Mouse (Mus musculus): ENCODE results near the gene Zfyve9. TPM values are rescaled to one million over a fixed set of nuclear protein-coding genes. Genes with fewer than 3 reads are reported as not detected.

Zfyve9 gene
- 3.8 and 4.0 TPM in 2 replicates for polyA plus RNA-seq (2015; fragmentation: Nextera tagmentation; extraction: Ambion mirVana)

DNA sequence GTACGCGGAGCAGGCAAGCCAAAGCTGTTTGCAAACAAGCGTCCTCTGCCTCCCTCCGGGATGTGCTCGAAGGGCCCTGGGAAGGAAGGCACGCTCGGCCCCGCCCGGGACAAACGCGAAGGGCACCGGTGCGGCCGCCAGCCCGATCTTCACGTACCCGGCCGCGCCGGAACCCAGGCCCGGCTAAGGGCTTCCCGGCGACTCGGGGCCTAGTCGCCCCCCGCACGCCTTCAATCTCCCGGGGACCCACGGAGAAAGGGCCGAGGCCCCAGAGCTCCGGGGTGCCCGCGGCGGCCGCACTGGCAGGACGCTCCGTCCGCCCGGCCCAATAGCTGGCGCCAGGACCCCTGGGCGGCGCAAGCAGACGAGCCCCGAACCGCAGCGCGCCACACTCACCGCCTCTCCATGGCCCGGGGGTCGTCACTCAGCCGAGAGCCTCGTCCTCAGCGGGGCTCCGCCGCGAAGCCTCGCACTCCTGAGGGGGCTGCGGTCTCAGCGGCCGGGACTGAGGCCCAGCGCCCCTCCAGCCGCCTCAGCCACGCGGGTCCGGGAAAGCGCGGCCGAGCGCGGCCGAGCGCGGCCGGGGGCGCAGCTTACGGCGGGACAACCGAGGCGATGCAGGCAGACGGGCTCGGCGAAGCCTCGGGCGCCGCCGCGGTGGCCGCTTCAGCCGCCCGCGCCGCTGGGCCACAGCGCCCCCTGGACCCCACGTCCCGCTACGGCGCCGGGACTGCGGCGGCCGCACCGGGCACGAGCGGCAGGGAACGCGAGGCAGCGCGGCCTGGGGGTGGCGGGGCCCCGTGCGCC, at the start of gene Zfyve9:
Gene Zfyve9, minus strand, starts transcription at position 742 of the 807 bp plus-strand sequence.
- Histone ChIP-seq H3K36me3 (ENCODE audit: control insufficient read depth, insufficient read depth, low read length) (no peaks in the 10 kb centered on the region), H3K4me3 (ENCODE audit: low read length) (peak within 1 kb of the TSS; percentile 75), H3K9me3 (ENCODE audit: control insufficient read depth, low read length) (no peaks in the 10 kb centered on the region), H3K27me3 (ENCODE audit: control insufficient read depth, insufficient read depth, low read depth, low read length) (no peaks in the 10 kb centered on the region), H3K27ac (ENCODE audit: low read length) (peak within 1 kb of the TSS; percentile 96), H3K4me2 (ENCODE audit: low read depth, low read length) (peak within 1 kb of the TSS; percentile 71), H3K9ac (ENCODE audit: low read length) (peak within 1 kb of the TSS; percentile 100), H3K4me1 (replicated peaks; ENCODE audit: control insufficient read depth, insufficient read depth, low read length) (0 out of 2 replicates have a peak, but pooled peaks cover 5% of the 10 kb centered on the region)
- peak; percentile 96 for ATAC-seq (ENCODE audit: low read depth)
- WGBS = under 1% methylated on average over 66 of the region's 111 CpGs

DNA sequence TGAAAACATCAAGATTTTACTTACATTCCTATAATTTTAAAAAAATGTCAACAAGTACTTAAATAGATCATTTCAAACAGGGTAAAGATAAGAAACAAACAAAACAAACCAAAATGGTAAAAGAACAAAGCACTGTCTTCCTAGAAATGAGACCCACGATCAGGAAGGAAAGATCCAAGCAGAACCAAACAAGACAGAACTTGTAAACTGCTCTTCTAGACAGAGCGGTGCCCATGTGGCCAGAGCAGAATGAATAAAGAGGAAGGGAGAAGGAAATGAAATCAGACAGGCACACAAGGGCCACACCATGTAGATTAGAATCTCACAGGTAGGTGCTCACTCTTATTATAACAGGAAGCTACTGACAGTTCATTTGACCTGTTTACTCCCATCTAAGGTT, 46.0 kb upstream of the Zfyve9 start:
- no peaks in the 10 kb centered on the region for H3K27me3 ChIP-seq (ENCODE audit: control insufficient read depth, insufficient read depth, low read depth, low read length)
- H3K4me1 ChIP-seq (replicated peaks; ENCODE audit: control insufficient read depth, insufficient read depth, low read length) = peaks cover 4% of the 10 kb centered on the region
- H3K27ac ChIP-seq (ENCODE audit: low read length) = no peak overlapping the region
- H3K4me3 ChIP-seq (ENCODE audit: low read length) = no peak overlapping the region
- 79% methylated on average over 2 of the region's 2 CpGs for WGBS
- no peak overlapping the region for H3K9ac ChIP-seq (ENCODE audit: low read length)
- H3K4me2 ChIP-seq (ENCODE audit: low read depth, low read length) = no peak overlapping the region
- no peaks in the 10 kb centered on the region for H3K9me3 ChIP-seq (ENCODE audit: control insufficient read depth, low read length)
- no peak for ATAC-seq (ENCODE audit: low read depth)
- H3K36me3 ChIP-seq (ENCODE audit: control insufficient read depth, insufficient read depth, low read length) = peaks cover 23% of the 10 kb centered on the region

DNA sequence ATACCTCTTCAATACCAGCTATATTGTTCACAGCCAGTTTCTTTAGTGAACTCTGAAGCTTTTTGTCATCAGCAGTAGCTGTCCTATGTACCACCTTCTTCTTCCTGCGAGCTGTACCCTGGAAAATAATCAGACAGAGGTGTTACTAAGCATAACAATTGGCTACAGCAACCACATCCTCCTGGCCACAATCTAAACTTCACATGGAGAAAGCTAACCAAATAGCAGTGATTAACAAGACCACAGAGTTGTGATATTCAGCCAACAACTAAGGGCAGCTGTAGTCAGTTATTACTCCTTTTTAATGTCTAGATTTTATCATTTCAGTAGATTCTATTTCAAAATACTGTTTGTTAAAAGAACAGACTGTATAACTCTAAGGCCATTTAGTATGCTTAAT, 45.5 kb upstream of the Zfyve9 start:
- Histone ChIP-seq H3K4me2 (ENCODE audit: low read depth, low read length) (no peak overlapping the region), H3K4me3 (ENCODE audit: low read length) (no peak overlapping the region), H3K9ac (ENCODE audit: low read length) (no peak overlapping the region), H3K36me3 (ENCODE audit: control insufficient read depth, insufficient read depth, low read length) (peaks cover 24% of the 10 kb centered on the region), H3K4me1 (replicated peaks; ENCODE audit: control insufficient read depth, insufficient read depth, low read length) (0 out of 2 replicates have a peak, but pooled peaks cover 2% of the 10 kb centered on the region), H3K27me3 (ENCODE audit: control insufficient read depth, insufficient read depth, low read depth, low read length) (no peaks in the 10 kb centered on the region), H3K9me3 (ENCODE audit: control insufficient read depth, low read length) (no peaks in the 10 kb centered on the region), H3K27ac (ENCODE audit: low read length) (no peak overlapping the region)
- WGBS = 79% methylated on average over 1 of the region's 1 CpGs
- ATAC-seq (ENCODE audit: low read depth) = no peak

DNA sequence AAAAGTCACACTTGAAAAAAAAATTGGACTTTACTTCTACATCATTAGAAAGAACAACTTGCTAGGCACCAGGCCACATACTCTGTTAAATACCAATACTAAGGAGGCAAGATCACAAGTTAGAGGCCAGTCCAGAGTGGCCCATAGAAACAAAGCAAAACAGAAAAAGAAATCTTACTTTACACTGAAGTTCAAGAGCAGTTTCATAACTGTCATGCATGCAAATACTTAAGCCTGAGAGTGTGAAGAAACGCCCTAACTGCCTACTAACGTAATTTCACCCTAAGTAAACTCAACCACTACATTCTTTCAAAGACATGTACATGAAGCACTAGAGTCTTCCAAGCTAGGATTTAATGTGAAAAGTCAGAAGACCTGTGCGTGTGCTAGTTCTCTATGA, 45.1 kb upstream of the Zfyve9 start:
- Histone ChIP-seq H3K36me3 (ENCODE audit: control insufficient read depth, insufficient read depth, low read length) (peaks cover 26% of the 10 kb centered on the region), H3K4me3 (ENCODE audit: low read length) (no peak overlapping the region), H3K4me1 (replicated peaks; ENCODE audit: control insufficient read depth, insufficient read depth, low read length) (no peaks in the 10 kb centered on the region), H3K27ac (ENCODE audit: low read length) (no peak overlapping the region), H3K9ac (ENCODE audit: low read length) (no peak overlapping the region), H3K27me3 (ENCODE audit: control insufficient read depth, insufficient read depth, low read depth, low read length) (no peaks in the 10 kb centered on the region), H3K9me3 (ENCODE audit: control insufficient read depth, low read length) (no peaks in the 10 kb centered on the region), H3K4me2 (ENCODE audit: low read depth, low read length) (no peak overlapping the region)
- no peak for ATAC-seq (ENCODE audit: low read depth)
- WGBS = 82% methylated on average over 3 of the region's 3 CpGs

GRCm38 (mm10) chr4:108811550-108811949, 31.0 kb upstream of the Zfyve9 start:
- H3K4me1 ChIP-seq (replicated peaks; ENCODE audit: control insufficient read depth, insufficient read depth, low read length) = no peaks in the 10 kb centered on the region
- no peak for ATAC-seq (ENCODE audit: low read depth)
- H3K27ac ChIP-seq (ENCODE audit: low read length) = no peak overlapping the region
- H3K4me2 ChIP-seq (ENCODE audit: low read depth, low read length) = no peak overlapping the region
- H3K4me3 ChIP-seq (ENCODE audit: low read length) = no peak overlapping the region
- H3K27me3 ChIP-seq (ENCODE audit: control insufficient read depth, insufficient read depth, low read depth, low read length) = no peaks in the 10 kb centered on the region
- 75% methylated on average over 6 of the region's 6 CpGs for WGBS
- H3K9ac ChIP-seq (ENCODE audit: low read length) = no peak overlapping the region
- H3K9me3 ChIP-seq (ENCODE audit: control insufficient read depth, low read length) = no peaks in the 10 kb centered on the region
- peaks cover 5% of the 10 kb centered on the region; the same call in 1 of the 2 replicates for H3K36me3 ChIP-seq (ENCODE audit: control insufficient read depth, insufficient read depth, low read length)

DNA sequence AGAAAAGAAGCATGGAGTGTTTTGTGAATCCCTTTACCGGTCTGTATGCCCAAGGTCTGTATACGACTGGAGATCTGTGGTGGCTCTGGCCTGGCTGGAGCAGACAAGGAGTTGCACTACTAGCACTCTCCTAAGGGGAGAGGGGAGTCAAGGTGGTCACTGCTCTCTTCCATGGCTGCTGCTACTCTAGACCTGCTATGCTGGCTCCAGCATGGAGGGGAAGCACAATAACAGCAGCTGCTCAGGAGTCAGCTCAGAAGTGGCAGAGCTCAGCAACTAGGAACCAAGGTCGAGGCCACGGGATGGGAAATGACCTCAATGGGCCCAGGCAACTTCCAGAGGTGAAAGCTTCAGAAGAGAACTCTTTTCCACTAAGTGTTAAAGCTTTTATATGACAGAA, 30.5 kb upstream of the Zfyve9 start:
- no peaks in the 10 kb centered on the region for H3K9me3 ChIP-seq (ENCODE audit: control insufficient read depth, low read length)
- no peak overlapping the region for H3K27ac ChIP-seq (ENCODE audit: low read length)
- H3K9ac ChIP-seq (ENCODE audit: low read length) = no peak overlapping the region
- peaks cover 5% of the 10 kb centered on the region; the same call in 1 of the 2 replicates for H3K36me3 ChIP-seq (ENCODE audit: control insufficient read depth, insufficient read depth, low read length)
- no peak for ATAC-seq (ENCODE audit: low read depth)
- no peaks in the 10 kb centered on the region for H3K27me3 ChIP-seq (ENCODE audit: control insufficient read depth, insufficient read depth, low read depth, low read length)
- H3K4me1 ChIP-seq (replicated peaks; ENCODE audit: control insufficient read depth, insufficient read depth, low read length) = no peaks in the 10 kb centered on the region
- 59% methylated on average over 4 of the region's 4 CpGs for WGBS
- no peak overlapping the region for H3K4me2 ChIP-seq (ENCODE audit: low read depth, low read length)
- no peak overlapping the region for H3K4me3 ChIP-seq (ENCODE audit: low read length)

DNA sequence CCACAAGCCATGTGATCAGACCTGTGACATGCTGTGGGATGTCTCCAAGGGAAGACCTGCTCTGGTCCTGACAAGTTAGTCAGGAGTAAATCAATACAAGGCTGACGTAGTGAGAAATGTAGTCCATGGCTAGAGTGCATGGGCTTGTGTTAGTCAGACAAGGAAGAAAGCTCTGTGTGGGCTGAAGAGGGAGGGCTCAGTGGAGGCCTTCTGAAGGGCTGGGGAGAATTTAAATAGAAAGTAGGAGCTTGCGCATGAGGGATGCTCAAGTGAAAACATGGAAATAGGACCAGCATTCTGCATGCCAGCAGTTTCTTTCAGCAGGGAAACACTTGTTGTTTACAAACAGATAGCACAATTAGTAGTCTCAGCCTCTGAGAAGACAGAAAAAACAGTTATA, 22.9 kb upstream of the Zfyve9 start:
- Histone ChIP-seq H3K4me3 (ENCODE audit: low read length) (no peak overlapping the region), H3K36me3 (ENCODE audit: control insufficient read depth, insufficient read depth, low read length) (no peaks in the 10 kb centered on the region), H3K27ac (ENCODE audit: low read length) (no peak overlapping the region), H3K4me1 (replicated peaks; ENCODE audit: control insufficient read depth, insufficient read depth, low read length) (no peaks in the 10 kb centered on the region), H3K9me3 (ENCODE audit: control insufficient read depth, low read length) (no peaks in the 10 kb centered on the region), H3K27me3 (ENCODE audit: control insufficient read depth, insufficient read depth, low read depth, low read length) (no peaks in the 10 kb centered on the region), H3K4me2 (ENCODE audit: low read depth, low read length) (no peak overlapping the region), H3K9ac (ENCODE audit: low read length) (no peak overlapping the region)
- 81% methylated on average over 2 of the region's 2 CpGs for WGBS
- no peak for ATAC-seq (ENCODE audit: low read depth)

DNA sequence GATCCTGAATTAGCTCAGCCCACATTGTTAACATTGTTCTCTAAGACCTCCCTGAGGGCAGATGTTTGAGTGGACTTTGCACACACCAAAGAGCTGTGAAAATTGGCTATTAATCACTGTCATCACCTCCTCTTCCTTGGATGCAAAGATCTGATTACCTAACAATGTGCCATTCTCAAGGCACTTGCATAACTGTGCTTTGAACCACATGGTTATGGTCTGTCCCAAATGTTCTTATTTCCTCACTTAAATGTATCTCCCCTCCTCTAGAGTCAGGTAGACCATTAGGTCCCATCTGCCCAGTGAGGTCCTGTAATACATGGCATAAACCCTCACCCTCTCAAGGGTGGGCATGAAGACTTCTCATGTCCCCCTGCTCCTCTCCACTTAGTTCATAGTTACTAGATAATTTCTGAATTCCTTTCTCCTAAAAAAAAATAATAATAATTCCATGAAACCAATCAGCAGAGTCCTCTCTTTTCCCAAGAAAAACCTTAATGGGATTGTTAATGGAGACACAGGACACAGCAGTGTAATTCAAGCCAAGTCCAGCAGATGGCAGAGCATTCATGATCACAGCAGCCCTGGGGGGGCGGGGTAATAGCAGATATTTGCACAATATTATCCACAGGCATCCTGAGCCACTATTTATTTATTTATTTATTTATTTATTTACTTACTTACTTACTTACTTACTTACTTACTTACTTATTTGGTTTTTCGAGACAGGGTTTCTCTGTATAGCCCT, 17.7 kb upstream of the Zfyve9 start:
- H3K9ac ChIP-seq (ENCODE audit: low read length) = no peak overlapping the region
- no peaks in the 10 kb centered on the region for H3K27me3 ChIP-seq (ENCODE audit: control insufficient read depth, insufficient read depth, low read depth, low read length)
- H3K4me3 ChIP-seq (ENCODE audit: low read length) = no peak overlapping the region
- peaks cover 4% of the 10 kb centered on the region; the same call in 1 of the 2 replicates for H3K4me1 ChIP-seq (replicated peaks; ENCODE audit: control insufficient read depth, insufficient read depth, low read length)
- 53% methylated on average over 2 of the region's 2 CpGs for WGBS
- no peaks in the 10 kb centered on the region for H3K9me3 ChIP-seq (ENCODE audit: control insufficient read depth, low read length)
- H3K27ac ChIP-seq (ENCODE audit: low read length) = no peak overlapping the region
- no peak overlapping the region for H3K4me2 ChIP-seq (ENCODE audit: low read depth, low read length)
- no peaks in the 10 kb centered on the region for H3K36me3 ChIP-seq (ENCODE audit: control insufficient read depth, insufficient read depth, low read length)
- ATAC-seq (ENCODE audit: low read depth) = peak; percentile 74

DNA sequence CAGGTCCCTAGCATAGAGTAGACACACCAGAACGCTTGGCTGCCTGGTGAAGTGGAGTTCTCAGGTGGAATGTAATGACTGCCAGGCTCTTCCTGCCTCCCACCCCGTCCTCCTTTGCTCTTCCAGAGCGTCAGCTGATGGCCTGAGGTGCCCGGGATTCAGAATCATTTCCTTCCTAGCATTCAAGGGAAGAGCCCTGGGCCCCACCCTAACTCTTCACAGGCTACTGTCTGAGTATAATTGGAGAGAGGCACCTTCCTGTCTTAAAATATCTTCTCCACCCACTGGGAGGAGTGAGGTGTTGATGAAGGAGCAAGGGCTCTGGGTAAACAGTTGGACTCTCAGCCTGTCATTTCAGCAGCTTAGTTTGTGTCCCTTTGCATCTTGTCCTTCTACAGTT, 16.1 kb upstream of the Zfyve9 start:
- Histone ChIP-seq H3K27ac (ENCODE audit: low read length) (no peak overlapping the region), H3K4me2 (ENCODE audit: low read depth, low read length) (no peak overlapping the region), H3K4me1 (replicated peaks; ENCODE audit: control insufficient read depth, insufficient read depth, low read length) (peaks cover 4% of the 10 kb centered on the region; the same call in 1 of the 2 replicates), H3K36me3 (ENCODE audit: control insufficient read depth, insufficient read depth, low read length) (no peaks in the 10 kb centered on the region), H3K4me3 (ENCODE audit: low read length) (no peak overlapping the region), H3K9me3 (ENCODE audit: control insufficient read depth, low read length) (no peaks in the 10 kb centered on the region), H3K27me3 (ENCODE audit: control insufficient read depth, insufficient read depth, low read depth, low read length) (no peaks in the 10 kb centered on the region), H3K9ac (ENCODE audit: low read length) (no peak overlapping the region)
- WGBS = 28% methylated on average over 4 of the region's 4 CpGs
- ATAC-seq (ENCODE audit: low read depth) = peak; percentile 23; the same call in 1 of the 2 replicates

Measured in lung, embryonic 16.5 days (tissue).